Mouse (Mus musculus) midbrain, embryonic 14.5 days (tissue): ENCODE results near the gene Gm28308. TPM values are rescaled to one million over a fixed set of nuclear protein-coding genes. Genes with fewer than 3 reads are reported as not detected.

Source experiments
- ATAC-seq: fragments of 200-750 bp; cut with Nextera tagmentation; 2 replicates; pipeline ENCODE4 v1.8.0; 2017; ENCODE audit warnings: moderate number of reproducible peaks, moderate library complexity; ENCODE audit not compliant: low FRiP score, low TSS enrichment
- DNase-seq: peaks from one replicate; pipeline ENCODE4 v3.0.0-alpha.2; 2015
- H3K27ac ChIP-seq: fragments of 300-500 bp; sonication (generic); replicated peaks from 2 replicates; pipeline ENCODE4 v1.5.1; 2014; ENCODE audit warnings: mild to moderate bottlenecking, low read depth, low read length, moderate library complexity
- H3K27me3 ChIP-seq: fragments of 300-500 bp; sonication (generic); 2 replicates; pipeline ENCODE4 v1.6.1; 2014; ENCODE audit warnings: low read length, control low read depth, mixed read lengths; ENCODE audit not compliant: control insufficient read depth, insufficient read depth
- H3K36me3 ChIP-seq: fragments of 300-500 bp; sonication (generic); 2 replicates; pipeline ENCODE4 v1.6.1; 2014; ENCODE audit warnings: low read length, control low read depth; ENCODE audit not compliant: control insufficient read depth, insufficient read depth
- H3K4me1 ChIP-seq: fragments of 300-500 bp; sonication (generic); 2 replicates; pipeline ENCODE4 v1.6.1; 2014; ENCODE audit warnings: mild to moderate bottlenecking, antibody characterized with exemption, low read length, control low read depth; ENCODE audit not compliant: control insufficient read depth, insufficient read depth
- H3K4me2 ChIP-seq: fragments of 300-500 bp; sonication (generic); 2 replicates; pipeline ENCODE4 v1.6.1; 2014; ENCODE audit warnings: mild to moderate bottlenecking, low read length, moderate library complexity
- H3K4me3 ChIP-seq: fragments of 300-500 bp; sonication (generic); replicated peaks from 2 replicates; pipeline ENCODE4 v1.5.1; 2014; ENCODE audit warnings: low read depth, low read length
- H3K9ac ChIP-seq: fragments of 300-500 bp; sonication (generic); replicated peaks from 2 replicates; pipeline ENCODE4 v1.6.1; 2014; ENCODE audit warnings: mild to moderate bottlenecking, low read length, moderate library complexity
- H3K9me3 ChIP-seq: fragments of 300-500 bp; sonication (generic); 2 replicates; pipeline ENCODE4 v1.6.1; 2016; ENCODE audit warnings: low read length, control low read depth, mixed read lengths; ENCODE audit not compliant: control insufficient read depth
- WGBS: fragments of 180-500 bp; shearing (Covaris S2); extraction: QIAGEN DNeasy Blood & Tissue Kit; methylation state at CpG from one replicate; pipeline ENCODE4 v1.1.7; 2014; 5-methylcytosine and 5-hydroxymethylcytosine counted together
- polyA plus RNA-seq: library from polyadenylated mRNA; unstranded; fragments of >200 nt; fragmentation: Nextera tagmentation; extraction: Ambion mirVana; gene quantifications from 2 replicates; pipeline ENCODE4 v1.2.1, GENCODE M21; 2014

Gm28308 gene
- polyA plus RNA-seq, 1 experiment from 2014 or later, result not detected

DNA sequence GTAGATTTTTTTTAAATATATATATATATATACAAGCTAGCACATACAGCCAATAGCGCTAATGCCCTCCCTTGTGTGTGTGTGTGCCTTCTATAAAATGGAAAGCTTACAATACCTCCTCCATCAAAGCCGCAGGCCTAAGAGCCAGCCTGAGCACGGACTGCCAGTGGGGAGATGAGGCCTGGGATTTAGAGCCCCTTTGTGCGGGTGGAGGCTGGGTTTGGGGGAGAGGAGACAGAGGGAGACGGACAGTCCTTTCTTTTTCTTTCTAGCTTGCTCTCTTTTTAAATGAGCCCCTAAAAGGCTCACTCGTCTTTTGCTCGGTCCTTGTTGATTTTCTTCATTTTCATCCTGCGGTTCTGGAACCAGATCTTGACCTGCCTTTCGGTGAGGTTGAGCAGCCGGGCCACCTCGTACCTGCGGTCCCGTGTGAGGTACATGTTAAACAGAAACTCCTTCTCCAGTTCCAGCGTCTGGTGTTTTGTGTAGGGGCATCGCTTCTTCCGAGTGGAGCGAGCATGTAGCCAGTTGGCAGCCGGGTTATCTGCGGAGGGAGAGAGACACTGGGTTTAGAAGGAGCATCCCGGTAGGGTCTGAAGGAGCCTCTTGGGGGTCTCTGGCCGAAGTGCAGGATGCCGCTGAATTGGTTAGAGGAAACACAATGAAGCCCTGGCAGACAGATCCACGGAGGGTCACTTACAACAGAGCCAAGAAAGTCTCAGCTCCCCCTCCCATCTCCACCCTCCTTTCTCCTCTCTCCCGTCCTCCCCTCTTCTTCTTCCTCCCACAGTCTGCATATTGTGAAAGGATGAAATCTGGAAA lies 11.0 kb upstream of the Gm28308 start:
- Histone ChIP-seq H3K9ac (no peak overlapping the region), H3K4me3 (no peak overlapping the region), H3K4me1 (no peaks in the 10 kb centered on the region), H3K36me3 (no peaks in the 10 kb centered on the region), H3K9me3 (no peaks in the 10 kb centered on the region), H3K27ac (no peak overlapping the region), H3K27me3 (peaks cover 97% of the 10 kb centered on the region), H3K4me2 (no peak overlapping the region)
- no peak for DNase-seq
- ATAC-seq, result no peak
- 3% methylated on average over 24 of the region's 24 CpGs for WGBS

DNA sequence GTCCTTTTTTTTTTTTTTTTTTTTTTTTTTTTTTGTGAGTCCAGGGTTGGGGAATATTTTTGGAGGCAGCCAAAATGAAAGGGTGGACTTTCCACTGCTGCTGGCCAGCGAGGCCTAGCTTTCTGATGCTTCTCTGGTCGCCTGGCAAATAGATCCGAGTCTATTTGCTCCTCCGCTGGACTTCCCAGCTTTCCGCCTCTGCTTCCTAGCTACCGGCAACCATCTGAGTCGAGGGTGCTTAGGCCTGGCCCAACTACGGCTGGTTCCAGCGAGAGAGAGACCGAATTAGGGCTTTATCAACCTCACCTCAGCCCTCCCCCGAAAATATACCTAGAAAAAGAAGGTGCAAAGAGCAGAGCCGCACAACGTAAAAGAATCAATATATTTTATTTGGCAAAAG lies 9.6 kb upstream of the Gm28308 start:
- Histone ChIP-seq H3K9me3 (no peaks in the 10 kb centered on the region), H3K9ac (no peak overlapping the region), H3K4me1 (no peaks in the 10 kb centered on the region), H3K36me3 (no peaks in the 10 kb centered on the region), H3K4me3 (no peak overlapping the region), H3K27ac (no peak overlapping the region), H3K4me2 (no peak overlapping the region), H3K27me3 (peaks cover 97% of the 10 kb centered on the region)
- ATAC-seq (no peak), DNase-seq (no peak)
- WGBS, result 7% methylated on average over 13 of the region's 13 CpGs

DNA sequence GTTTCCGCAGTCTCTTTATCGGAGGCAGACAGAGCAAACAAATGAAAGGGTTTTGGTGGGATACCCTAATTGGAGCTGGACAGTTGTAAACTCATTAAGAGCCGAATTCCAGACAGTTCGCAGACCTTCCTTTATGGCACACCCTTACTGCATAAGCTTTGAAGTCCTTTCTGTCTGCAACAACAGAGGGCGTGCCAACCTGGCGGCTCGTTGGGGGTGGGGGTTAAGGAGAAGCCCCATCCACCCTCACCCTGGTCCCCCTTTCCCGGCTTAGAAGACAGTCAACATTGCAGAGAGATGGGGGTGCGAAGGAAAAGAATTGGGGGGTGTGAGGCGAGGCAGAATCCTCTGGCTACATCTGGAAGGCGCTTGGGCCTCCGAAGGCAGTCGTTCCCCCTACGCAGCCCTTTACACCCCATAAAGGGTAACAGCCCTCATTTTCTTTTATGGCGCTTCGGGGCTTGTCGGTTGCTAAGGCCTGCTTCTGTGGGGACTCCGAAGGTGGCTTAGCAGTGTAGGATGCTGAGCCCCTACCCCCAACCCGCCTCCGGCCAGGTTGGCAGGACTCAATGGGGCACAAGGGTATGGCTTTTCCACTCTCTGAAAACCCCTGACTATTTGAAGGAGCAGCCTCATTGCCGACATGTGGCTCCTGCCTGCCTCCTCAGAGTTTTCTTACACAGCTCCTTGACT lies 9.0 kb upstream of the Gm28308 start:
- Histone ChIP-seq H3K9me3 (no peaks in the 10 kb centered on the region), H3K36me3 (no peaks in the 10 kb centered on the region), H3K4me2 (peak overlapping the region; percentile 79; the same call in 1 of the 2 replicates), H3K9ac (no peak overlapping the region), H3K27ac (no peak overlapping the region), H3K4me1 (0 out of 2 replicates have a peak, but pooled peaks cover under 1% of the 10 kb centered on the region), H3K4me3 (0 out of 2 replicates have a peak overlapping the region, but pooled peaks have one; percentile 41), H3K27me3 (peaks cover 97% of the 10 kb centered on the region)
- WGBS, result 5% methylated on average over 21 of the region's 21 CpGs
- DNase-seq, result no peak
- ATAC-seq, result no peak

DNA sequence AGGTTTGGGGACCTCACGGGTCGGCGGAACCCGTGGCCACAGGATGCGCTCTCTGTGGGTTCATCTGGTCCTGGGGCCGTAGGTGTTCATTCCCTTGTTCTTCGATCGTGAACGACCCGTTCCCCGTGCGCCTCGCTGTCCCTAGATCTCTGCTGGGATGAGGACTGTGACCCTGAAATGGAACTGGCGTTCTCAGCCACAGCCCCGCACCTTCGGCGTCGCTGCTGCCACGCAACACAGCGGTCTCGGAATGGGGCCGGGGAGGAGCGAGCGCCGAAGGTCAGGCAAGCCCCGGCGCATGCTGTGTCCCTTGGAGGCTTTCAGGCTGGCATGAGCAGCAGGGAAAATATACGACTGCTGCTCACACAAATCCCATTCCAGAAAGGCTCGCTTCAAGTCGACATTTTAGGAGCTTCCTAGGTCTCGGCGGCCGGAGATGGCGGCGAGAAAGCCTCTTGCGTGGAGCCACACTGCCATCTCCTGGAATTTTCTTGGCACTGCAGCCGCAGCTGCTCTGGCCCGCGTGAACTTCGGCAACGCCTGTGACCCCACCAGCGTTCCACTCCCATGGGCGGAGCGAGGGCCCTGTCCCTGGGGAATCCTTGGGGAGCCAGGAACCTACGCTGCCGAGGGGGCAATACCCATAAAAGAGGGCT lies 8.3 kb upstream of the Gm28308 start, which contains the start of gene Hoxa7:
Hoxa7 (minus strand) TSS at position 518 of the 656 bp plus-strand sequence.
- H3K4me1 ChIP-seq, result 0 out of 2 replicates have a peak, but pooled peaks cover 3% of the 10 kb centered on the region
- H3K4me2 ChIP-seq, result peak within 1 kb of the TSS; percentile 79
- H3K27me3 ChIP-seq, result peaks cover 97% of the 10 kb centered on the region
- H3K9me3 ChIP-seq, result no peaks in the 10 kb centered on the region
- H3K27ac ChIP-seq, result no peak within 1 kb of the TSS
- H3K36me3 ChIP-seq, result no peaks in the 10 kb centered on the region
- 1% methylated on average over 46 of the region's 46 CpGs for WGBS
- DNase-seq (peak; percentile 92), ATAC-seq (peak; percentile 58; the same call in 1 of the 2 replicates)
- H3K4me3 ChIP-seq, result peak within 1 kb of the TSS; percentile 41
- peak within 1 kb of the TSS; percentile 31; the same call in 1 of the 2 replicates for H3K9ac ChIP-seq

DNA sequence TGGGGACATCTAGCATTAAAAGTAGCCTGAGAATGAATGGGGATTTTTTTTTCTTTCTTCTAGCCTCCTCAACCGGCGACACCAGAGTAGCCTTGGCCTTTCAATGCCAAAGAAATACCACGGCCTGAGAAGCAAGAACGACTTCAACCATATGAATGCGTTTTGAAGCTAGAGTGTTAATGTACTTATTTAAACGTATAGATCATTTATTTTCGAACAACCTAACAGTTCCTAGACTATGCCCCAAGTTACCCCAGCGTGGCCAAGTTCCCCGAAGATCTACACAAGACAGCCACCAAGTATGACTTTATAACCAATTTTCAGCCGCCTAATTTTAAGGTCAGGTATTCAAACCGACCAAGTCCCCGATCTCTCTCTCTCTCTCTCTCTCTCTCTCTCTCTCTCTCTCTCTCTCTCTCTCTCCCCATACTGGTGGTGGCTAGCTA lies 7.7 kb upstream of the Gm28308 start:
- no peaks in the 10 kb centered on the region for H3K36me3 ChIP-seq
- peak overlapping the region; percentile 79; the same call in 1 of the 2 replicates for H3K4me2 ChIP-seq
- no peaks in the 10 kb centered on the region for H3K9me3 ChIP-seq
- peak overlapping the region; percentile 41 for H3K4me3 ChIP-seq
- H3K4me1 ChIP-seq, result 0 out of 2 replicates have a peak, but pooled peaks cover 3% of the 10 kb centered on the region
- WGBS, result 7% methylated on average over 12 of the region's 12 CpGs
- no peak for ATAC-seq
- H3K27ac ChIP-seq, result no peak overlapping the region
- H3K27me3 ChIP-seq, result peaks cover 98% of the 10 kb centered on the region
- no peak for DNase-seq
- no peak overlapping the region for H3K9ac ChIP-seq

DNA sequence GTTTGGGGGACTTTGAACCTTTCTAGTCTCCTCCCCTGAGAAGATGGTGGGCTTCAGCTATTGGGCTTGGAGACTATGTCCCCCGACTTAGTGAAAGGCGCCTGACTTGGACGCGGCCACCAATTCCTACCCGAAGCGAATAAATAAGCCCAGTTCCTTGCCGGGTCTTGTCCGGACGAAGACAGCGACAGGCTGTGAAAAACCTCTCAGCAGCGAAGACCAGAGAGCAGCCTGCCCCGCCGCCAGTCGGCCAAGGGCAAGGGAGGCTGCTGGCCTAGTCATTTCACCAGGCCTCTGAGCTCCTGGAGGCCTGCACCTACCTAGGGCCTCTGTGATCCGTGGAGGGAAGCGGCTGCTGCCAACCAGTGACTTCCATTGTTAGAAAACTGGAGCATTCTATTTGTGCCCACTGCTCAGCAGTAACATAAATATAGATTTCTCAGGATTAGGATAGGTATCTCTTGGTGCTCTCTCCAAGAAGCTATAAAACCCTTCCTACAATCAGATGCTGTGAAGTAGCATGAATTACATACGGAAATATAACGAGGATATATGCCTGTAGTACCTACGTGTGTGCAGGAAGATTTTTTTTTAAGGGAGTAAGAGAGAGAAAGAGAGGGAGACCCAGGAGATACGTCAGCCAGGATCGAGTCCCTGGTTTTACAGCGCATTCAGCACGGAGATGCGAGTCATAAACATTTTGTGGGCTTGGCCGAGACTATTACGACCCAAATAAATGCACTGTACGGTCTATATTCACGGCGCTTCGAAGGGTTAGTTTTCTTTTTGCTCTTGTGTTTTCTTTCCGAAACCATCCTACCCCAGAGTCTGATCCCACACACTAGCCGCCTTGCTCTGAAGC lies 7.1 kb upstream of the Gm28308 start:
- no peak for DNase-seq

DNA sequence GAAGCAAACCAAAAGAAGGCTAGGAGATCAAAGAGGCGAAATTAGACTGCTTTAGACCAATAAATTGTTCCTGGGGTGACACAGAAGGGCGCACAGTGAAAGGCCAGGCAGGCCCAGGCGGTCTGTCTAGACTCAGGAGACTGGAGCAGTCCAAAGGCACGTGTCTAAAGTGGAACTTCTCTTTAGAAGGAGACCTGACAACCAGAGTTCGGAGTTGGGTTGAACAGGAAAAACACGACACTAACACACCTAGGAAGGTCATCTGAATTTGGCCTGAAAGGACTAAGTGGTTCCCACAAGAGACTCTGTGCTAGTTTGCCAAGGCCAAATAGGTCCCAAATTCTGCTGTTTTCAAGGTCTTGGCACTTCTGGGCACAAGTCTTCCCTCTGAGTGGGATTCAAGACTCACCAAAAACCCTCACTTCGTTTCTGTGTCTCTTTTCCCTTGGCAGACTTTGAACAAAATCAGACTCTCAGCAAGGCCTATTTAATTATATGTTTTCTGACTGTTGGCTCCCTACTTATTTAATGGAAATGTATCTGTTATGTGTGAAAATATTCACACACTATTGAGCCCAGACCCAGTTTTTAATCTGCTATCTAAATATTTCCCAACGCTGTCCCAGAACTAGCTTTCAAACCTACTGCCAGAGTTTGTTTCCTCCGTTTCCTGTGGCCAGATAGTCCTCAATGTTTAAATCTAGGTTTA lies 6.2 kb upstream of the Gm28308 start:
- H3K9ac ChIP-seq, result no peak overlapping the region
- H3K36me3 ChIP-seq, result no peaks in the 10 kb centered on the region
- H3K4me2 ChIP-seq, result no peak overlapping the region
- 0 out of 2 replicates have a peak, but pooled peaks cover 3% of the 10 kb centered on the region for H3K4me1 ChIP-seq
- 12% methylated on average over 9 of the region's 9 CpGs for WGBS
- H3K27ac ChIP-seq, result no peak overlapping the region
- peaks cover 98% of the 10 kb centered on the region for H3K27me3 ChIP-seq
- no peak for ATAC-seq
- H3K4me3 ChIP-seq, result no peak overlapping the region
- H3K9me3 ChIP-seq, result no peaks in the 10 kb centered on the region
- no peak for DNase-seq

More for the DNA sequence above, 7.1 kb upstream of the Gm28308 start:
- Histone ChIP-seq H3K9me3 (no peaks in the 10 kb centered on the region), H3K27me3 (peaks cover 98% of the 10 kb centered on the region), H3K4me2 (no peak overlapping the region), H3K9ac (no peak overlapping the region), H3K4me3 (no peak overlapping the region), H3K4me1 (0 out of 2 replicates have a peak, but pooled peaks cover 3% of the 10 kb centered on the region), H3K36me3 (no peaks in the 10 kb centered on the region), H3K27ac (no peak overlapping the region)
- 12% methylated on average over 32 of the region's 32 CpGs for WGBS
- no peak for ATAC-seq
